Mouse (Mus musculus) frontal cortex, postnatal 36 days (tissue): ENCODE measurements around the gene Adam19.
"Not testable (repeated sequence)": the region's sequence is repeated elsewhere in the genome, so short reads cannot be mapped to it uniquely, and the experiment has no call there.

Source experiments
- DNase-seq, 2 experiments: peaks; one replicate each; pipeline ENCODE4 v3.0.0; 2022; ENCODE audit warnings: low spot score in 2 of 2

The Adam19 gene

DNA sequence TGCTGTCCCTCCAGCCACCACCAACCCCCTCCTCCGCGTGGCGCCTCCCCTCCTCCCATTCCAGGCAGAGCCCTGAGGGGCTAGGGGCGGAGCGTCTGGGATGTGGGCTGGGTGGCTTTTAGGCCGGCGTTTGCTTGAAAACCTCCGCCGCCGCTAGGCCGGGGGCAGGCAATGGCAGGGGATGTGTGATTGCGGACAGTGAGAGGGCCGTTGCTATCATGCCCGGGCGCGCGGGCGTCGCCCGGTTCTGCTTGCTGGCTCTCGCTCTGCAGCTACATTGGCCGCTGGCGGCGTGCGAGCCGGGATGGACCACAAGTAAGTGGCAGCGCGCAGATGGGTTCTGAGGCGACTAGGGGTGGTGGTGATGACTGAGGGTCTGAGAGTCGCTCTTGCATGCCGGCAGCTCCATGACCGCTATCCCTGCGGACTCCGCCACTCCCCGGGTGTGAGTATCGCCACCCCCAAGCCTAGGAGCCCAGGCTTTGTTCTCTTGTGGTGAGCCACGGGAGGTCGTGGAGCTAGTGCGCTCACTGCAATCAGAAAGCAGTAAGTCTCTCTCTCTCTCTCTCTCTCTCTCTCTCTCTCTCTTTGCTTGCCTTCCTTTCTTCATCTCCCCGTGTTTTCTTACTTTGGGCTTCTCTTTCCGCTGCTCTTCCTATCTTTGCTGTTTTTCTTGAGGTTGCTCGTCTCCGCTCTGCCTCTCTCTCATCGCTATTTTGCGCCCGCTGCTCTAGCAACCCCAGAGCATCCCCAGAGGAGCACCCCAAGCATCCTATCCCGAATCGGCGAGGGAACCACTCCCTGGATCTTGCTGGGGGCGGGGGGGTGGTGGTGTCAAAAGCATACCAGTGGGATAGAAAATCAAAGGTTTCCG lies at the start of gene Adam19:
Adam19 (plus strand) TSS at position 97 of the 874 bp plus-strand sequence.
- peak; percentile 68 to 71 for DNase-seq

DNA sequence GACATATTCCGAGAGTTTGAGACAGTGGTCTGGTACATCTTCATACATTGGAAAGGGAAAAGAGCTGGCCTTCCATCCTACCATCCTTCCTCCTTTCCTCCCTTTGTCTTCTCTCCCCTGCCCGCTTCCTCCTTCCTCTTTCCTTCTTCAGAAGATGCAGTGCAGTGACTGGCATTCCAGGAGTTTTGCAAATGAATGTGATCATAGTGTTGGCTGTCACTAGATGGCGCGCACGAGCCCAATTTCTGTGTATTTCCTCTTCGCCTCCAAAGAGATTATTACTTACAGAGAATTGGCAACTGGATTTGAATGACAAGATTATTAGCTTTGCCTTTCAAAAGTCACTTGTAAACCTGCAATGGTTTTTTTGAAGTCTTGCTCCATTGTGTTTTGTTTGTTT lies 39.7 kb upstream of the Adam19 start:
- peak; percentile 71 to 82 for DNase-seq

DNA sequence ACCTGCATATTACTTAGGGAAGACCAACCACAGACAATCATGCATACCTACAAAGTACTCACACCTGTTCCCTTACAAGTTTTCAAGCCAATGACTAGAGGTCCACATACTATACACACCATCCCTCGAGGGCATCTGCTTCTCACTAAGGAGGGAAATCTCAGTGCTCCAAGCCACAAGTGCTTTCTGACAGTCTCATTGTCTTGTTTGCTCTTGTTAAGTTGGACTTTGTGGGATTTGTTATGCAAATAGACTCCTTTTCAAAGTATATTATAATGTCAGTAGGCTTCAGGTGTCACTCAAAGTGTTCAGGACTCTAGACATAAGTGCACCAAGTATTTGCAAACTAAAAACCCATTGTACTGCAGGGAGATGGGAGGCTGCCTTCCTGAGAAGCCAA lies 35.5 kb upstream of the Adam19 start:
- DNase-seq, result no peak

DNA sequence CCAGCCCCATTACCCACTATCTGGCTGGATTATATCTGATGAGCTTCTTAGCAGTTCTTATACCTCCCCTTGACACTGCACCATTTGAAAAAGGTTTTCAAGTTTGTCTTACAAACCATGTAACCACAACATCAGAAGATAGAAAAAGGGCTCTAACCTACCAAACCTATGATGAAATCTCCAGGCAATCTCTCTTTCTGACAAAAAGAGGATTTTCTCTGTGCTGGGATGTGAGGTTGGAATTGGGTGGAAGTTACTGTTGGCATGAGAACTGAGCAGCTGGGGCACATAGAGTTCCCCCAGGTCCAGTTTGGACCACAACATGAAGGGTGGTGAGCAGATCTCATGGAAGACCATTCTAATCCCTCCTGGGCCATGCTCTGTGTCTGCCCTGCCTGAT lies 33.9 kb upstream of the Adam19 start:
- no peak for DNase-seq

DNA sequence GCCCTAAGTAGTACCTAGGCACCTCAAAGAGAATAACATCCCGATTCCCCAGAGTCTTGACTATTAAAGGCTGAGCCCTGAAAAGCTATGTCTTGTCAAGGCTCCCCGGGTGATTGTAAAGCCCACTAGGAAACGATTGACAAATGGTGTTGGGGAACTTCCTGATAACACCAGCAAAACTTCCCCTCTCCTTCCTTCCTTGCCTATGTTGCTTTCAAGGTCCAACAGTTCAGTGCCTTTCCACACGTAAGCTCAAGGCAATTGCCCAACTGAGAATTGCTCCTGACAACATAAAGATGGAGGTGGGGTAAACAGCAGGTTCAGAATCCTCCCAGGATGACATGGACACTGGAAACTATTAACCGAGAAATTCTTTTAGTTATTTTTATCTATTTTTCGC lies 32.8 kb upstream of the Adam19 start:
- no peak for DNase-seq

DNA sequence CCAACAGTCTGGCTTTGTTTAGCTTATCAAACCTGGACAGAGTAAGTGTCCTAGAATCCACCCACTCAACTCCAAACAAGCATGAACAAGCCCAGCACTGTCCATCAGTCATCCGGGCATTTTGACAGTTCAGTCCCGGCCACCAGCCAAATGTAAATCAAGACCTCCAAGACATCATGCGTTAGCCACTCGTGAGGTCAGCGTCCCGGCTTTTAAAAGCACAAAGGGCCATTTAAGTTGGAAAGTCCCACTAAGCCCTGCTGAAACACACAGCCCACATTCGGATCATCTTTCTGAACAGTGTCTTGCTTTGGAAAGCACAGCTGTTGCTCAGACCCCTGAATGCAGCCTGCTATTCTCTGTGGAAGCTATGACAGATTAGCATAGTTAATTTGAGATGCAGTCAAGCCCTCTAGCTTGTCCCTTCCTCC lies 29.8 kb upstream of the Adam19 start:
- DNase-seq, result no peak

DNA sequence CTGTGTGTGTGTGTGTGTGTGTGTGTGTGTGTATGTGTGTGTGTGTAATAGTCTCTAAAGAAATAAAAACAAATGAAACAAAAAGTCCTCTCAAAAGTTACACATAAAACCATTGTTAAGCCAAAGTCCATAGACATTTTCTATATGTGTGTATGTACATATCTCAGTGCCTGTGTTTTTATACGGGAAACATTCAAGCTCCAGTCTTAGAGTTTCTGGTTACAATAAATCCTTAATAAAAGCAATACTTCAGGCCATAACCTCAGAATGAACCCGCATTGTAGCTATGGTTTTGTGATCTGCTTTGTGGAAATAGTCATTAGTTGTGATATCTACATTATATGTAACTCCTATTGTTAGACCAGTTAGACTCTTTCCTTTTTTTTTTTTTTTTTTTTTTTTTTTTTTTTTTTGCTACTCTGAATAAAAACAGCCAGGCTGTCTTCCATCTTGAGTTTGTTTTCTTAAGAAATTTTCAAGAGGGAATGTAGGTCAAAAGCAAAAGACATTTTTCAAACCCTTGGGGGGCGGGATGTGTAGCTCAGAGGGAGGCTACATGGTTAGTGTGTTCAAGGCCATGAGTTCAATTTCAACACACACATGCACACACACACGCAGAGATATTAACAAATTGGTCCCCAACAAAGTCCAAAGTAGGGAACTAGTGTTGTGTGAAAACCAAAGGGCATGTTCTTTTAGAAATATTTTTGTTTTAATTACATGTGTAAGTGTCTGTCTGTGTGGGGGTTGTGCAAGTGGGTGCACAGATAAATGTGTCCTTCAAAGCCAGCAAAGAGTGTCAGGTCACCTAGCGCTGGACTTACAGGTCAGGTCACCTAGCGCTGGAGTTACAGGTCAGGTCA lies 27.6 kb upstream of the Adam19 start:
- DNase-seq, result no peak

DNA sequence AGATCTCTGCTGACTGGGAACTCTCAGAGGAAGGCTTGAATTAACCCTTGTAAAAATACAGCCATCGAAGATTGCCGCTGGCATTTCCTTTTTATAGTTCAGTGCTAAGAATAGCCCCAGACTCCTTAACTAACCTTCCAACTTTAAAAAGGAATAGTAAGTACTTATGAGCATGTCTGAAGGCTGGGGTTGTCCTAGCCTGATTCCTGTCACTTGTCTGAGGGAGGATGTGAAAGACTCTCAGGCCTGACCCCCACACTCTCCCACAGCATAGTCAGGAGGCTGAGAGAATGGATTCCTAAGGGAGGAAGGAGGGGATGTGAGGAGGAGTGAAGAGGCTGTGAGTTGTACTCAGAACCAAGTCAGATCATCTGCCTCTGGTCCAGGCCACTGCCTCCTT lies 26.3 kb upstream of the Adam19 start:
- no peak for DNase-seq

DNA sequence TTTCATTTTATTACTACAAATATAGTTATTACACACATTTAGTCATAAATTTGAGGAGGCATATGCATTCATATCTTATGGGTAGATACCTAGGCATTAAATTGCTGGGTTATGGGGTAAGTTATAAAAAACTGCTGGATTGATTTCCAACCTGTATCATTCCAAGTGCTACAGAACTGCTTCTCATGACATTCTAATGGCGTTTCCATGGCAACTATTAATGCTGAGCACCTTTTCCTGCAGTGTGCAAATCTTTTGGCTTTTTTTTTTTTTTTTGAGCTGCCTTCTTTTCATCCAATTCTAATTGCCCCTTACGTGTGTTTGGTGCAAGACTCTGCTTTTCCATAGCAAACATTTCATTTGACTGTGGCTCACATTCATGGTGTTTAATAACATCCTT lies 25.8 kb upstream of the Adam19 start:
- no peak for DNase-seq

DNA sequence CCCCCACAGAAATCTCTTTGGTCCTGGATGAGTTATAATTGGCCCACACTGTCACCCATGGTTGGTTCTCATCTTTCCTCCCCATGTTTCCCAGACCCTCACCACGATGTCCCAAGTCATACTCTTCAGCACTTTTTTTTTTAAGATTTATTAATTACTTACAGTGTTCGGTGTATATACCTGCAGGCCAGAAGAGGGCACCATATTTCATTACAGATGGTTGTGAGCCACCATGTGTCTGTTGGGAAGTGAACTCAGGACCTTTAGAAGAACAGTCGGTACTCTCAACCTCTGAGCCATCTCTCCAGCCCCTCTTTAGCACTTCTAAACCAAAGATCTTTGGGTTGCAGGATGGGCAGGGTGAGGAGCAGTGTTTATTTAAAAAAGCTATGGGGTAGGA lies 24.3 kb upstream of the Adam19 start:
- DNase-seq, result no peak

DNA sequence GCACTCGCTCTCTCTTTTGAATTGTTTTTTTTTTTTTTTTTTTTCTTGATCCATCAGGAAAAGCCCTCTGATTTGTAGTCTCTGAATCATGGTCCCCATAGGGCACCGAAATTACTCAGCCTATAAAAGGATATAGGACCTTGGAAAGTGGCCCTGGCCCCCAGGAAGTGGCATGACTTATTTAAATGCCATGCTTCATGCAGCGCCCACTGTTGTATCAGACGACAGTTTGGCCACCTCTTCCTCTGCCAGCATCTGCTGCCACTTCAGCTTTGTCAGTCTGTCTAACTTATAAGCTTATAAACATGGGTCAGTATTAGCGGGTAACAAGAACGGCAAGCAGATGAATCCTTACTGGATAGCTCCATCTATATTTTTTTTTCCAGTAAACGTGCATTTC lies 22.8 kb upstream of the Adam19 start:
- no peak for DNase-seq

DNA sequence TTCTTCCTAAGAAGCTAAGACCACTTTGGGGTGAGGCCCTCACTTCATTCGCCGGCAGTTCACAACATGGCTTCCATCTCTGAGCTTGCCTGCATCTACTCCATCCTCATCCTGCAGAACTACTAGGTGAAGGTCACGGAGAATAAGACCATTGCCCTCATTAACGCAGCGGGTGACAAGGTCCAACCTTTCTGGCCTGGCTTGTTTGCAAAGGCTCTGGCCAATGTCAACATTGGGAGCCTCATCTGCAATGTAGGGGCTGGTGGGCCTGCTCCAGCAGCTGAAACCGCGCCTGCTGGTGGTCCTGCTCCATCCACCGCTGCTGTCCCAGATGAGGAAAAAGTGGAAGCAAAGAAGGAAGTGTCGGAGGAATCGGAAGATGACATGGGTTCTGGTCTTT lies 19.4 kb upstream of the Adam19 start:
- DNase-seq, result no peak

DNA sequence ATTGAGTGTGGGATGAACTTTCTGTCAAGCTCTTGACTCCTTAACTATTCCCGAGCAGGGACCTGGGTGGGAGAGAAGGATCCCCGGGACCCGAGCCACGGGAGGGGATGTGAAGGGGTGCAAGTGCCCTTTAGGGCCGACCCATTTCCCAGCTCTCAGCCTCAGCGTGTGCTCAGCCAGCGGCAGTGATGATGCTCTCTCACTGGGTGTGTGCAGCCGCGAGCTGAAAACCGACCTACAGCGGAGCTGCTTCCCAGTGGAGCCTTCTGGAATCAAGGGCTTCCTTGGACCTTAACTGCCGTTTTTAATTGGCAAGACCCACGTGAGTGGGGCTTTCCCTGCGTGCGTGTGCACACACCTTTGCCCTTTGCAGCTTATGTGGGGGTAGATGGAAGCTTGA lies 16.9 kb upstream of the Adam19 start:
- DNase-seq, result no peak

DNA sequence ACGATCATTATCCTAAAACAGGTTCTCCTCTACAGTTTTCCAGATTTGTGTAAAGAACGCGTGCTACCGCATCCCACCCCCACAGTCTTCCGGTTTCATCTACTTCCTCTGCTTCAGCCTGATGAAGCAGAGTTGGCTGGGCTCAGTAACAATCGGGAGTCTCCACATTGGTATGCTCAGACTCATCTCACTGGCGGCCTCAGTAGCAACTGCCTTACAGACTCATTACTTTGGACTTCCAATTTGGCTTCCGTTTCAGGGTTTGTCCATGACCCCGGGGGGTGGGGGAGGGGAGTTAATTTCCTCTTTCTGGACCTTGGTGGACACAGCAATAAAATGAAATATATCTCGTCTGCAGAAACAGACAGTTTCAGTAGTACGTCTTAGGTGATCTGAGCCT lies 16.5 kb upstream of the Adam19 start:
- DNase-seq, result peak in 1 of 2 experiments; percentile 18

DNA sequence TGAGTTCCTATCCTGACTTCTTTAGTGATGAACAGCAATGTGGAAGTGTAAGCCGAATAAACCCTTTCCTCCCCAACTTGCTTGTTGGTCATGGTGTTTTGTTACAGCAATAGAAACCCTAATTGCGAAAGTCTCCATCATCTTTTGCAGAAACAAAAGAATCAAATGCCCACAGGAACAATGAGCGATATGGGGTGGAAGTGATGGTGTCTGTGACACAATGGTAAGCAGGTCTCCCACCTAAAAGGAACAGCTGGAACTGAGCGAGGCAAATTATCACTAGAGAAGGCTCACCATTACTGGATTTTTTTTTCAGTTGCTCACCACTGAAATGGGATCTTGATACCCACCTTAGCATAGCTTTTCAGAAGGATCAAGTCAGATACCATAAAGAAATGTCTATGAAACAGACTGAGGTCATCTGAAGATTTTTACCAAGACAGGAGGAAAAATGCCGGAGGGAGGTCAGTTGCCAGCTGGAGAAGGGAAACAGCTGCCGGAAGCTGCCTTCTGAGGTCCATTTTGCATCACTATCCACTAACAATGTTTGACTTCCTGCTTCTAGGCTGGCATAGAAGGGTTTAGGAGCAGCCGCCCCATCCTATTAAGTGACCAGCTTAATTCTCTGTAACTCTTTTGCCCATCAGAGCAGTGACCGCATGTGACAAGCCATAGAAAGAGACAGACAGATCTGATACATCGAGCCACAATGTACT lies 14.8 kb upstream of the Adam19 start:
- DNase-seq, result no peak

DNA sequence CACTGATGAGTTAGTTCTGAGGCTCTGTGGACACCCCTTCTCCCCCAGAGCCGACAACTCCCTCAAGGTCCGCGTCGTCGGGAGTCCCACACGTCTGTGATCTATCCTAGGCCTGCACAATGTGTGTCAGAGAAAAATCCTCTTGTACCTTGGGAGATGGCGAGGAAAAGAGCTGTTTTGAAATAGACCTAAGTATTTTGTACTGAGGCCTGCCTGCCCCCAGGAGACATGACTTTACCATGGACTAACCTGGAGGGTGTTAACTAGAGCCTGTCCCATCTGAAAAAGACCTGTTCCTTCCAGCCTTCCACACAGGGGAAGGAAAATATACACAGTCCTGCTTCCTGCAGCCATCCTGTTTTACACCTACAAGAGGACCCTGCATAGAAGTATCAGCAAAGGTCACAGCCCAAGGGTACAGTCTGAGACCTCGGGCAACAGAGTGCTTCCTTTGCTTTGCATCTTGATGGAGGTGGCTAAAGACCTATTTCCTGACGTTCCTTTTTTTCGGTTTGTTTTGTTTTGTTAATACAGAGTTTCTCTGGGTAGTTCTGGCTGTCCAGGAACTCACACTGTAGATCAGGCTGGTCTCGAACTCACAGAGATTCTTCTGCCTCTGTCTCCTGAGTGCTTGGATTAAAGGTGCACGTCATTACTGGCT lies 14.1 kb upstream of the Adam19 start:
- no peak for DNase-seq

DNA sequence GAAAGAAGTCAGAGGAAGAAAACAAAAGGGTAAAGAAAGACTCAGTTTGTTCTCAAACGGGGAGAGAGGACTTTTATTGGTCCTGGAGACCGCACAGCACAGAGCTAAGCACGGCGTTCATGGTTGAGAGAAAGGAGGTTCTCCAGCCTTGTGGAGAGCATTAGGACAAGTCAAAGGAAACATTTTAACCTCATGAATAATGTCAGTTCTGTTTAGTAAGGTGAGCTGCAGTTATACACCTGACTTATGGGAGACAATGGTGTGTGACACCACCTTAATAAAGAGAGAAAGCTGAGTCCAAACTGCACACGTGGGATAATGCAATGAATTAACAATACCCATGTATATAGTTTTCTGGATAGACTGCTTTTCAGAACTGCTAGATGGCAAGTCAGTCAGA lies 11.0 kb upstream of the Adam19 start:
- DNase-seq, result no peak

DNA sequence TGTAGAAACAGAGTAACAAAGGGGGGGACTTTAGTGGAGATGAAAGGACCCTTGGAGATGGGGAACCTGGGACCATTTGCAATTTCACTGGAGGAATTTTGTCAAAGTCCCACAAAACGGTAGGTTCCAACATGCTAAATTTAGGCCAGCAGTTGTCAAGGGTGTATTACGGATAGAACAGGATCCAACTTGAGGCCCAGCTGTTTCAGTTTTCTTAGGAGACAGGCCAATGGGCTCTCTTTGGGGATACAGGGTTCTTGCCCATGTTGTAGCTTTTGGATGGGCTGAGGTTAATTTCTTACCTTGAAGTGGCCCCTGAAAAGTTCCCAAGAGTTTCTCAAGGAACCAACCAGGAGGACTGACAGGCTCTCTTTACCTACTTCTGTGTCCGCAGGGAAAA lies 8.5 kb upstream of the Adam19 start:
- no peak for DNase-seq

DNA sequence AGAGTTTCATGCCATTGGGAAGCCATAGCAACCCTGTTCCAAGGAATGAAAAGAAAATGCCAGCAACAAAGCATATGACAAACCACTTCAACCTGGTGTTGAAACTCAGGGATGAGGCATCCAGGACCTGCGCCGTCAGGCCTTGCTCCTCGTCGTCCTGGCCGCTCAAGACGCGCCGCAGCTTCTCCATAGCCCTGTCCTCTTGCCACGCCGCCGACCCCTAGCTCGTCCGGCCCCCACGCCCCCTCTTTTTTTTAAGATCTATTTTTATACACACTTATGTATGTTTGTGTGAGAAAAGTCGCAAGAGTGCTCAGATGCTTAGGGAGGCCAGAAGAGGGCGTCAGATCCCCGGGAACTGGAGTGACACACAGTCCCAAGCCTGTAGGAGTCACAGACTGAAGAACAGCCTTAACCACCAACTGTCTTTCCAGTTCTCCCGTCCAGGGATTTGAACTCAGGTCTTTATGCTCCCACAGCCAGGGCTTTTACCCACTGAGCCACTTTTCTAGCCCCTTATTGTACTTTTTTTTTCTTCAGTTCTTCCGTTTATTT lies 3.6 kb upstream of the Adam19 start, which contains the start of gene Gm12166:
Gm12166 (minus strand) TSS at position 217 of the 555 bp plus-strand sequence.
- peak in 1 of 2 experiments; percentile 48 for DNase-seq

DNA sequence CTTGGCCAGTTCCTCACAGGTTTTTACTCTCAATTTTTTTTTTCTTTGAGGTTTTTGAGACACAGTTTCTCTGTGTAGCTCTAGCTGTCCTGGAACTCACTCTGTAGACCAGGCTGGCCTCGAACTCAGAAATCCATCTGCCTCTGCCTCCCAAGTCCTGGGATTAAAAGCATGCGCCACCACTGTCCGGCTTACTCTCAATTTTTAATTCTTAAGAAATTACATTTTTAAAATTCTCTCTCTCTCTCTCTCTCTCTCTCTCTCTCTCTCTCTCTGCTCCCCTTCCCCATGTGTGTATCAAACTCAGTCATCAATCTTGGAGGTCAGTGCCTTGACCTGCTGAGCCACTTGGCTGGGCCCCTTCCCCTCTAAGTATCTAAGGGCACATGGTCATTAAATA lies 2.3 kb upstream of the Adam19 start:
- not testable (repeated sequence) for DNase-seq

DNA sequence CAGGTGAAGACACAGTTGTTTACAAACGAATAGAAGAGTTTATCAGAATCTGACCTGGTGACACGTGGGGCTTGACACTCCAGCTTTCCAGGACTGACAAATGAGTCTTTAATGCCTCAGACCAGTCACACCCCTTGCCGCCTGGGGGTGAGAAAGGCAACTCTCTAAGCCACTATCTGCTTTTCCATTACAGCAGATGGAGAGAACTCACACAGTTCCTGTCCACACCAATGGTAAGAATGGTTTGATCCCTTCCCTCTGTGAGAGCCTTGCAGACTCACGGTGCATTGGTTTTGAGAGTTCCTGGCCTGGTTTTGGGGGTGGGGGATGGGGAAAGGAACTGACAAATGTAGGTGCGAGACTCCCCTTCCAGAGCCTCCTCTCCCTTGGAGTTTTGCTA lies 1.5 kb upstream of the Adam19 start:
- no peak for DNase-seq
